Mouse (Mus musculus) 3T3-L1 (cell line): ENCODE results near the gene Ggta1.

ENCODE experiments used
- DNase-seq: peaks from one replicate; pipeline ENCODE4 v3.0.0-alpha.2; 2015; ENCODE audit warnings: low read depth, low spot score

Ggta1 gene

GRCm38 (mm10) chr2:35440480-35440879 is 22.6 kb downstream of the Ggta1 start:
- no peak for DNase-seq

- peak; percentile 80 for DNase-seq
These were observed 25.2 kb downstream of the Ggta1 start for GRCm38 (mm10) chr2:35437796-35438195.

GRCm38 (mm10) chr2:35434576-35435123 is 28.4 kb downstream of the Ggta1 start:
- DNase-seq = no peak

GRCm38 (mm10) chr2:35433428-35433827 is 29.6 kb downstream of the Ggta1 start:
- peak; percentile 58 for DNase-seq

GRCm38 (mm10) chr2:35432472-35432871 is 30.6 kb downstream of the Ggta1 start:
- DNase-seq = no peak

- no peak for DNase-seq
These were observed 31.0 kb downstream of the Ggta1 start for GRCm38 (mm10) chr2:35432011-35432410.

GRCm38 (mm10) chr2:35430806-35431205 is 32.2 kb downstream of the Ggta1 start:
- DNase-seq = no peak

- no peak for DNase-seq
These were observed 34.3 kb downstream of the Ggta1 start for GRCm38 (mm10) chr2:35428615-35429300.

GRCm38 (mm10) chr2:35427559-35427958 is 35.5 kb downstream of the Ggta1 start:
- no peak for DNase-seq

- DNase-seq = no peak
These were observed 39.2 kb downstream of the Ggta1 start for GRCm38 (mm10) chr2:35423711-35424339.

GRCm38 (mm10) chr2:35422384-35422783 is 40.6 kb downstream of the Ggta1 start:
- DNase-seq = no peak

- no peak for DNase-seq
These were observed 42.4 kb downstream of the Ggta1 start for GRCm38 (mm10) chr2:35420681-35421080.

GRCm38 (mm10) chr2:35419671-35420070 is 43.4 kb downstream of the Ggta1 start:
- DNase-seq = no peak

GRCm38 (mm10) chr2:35419243-35419642 is 43.8 kb downstream of the Ggta1 start:
- DNase-seq = no peak

- DNase-seq = no peak
These were observed 45.8 kb downstream of the Ggta1 start for GRCm38 (mm10) chr2:35417231-35417630.

- DNase-seq = no peak
These were observed 46.6 kb downstream of the Ggta1 start for GRCm38 (mm10) chr2:35416473-35416872.

GRCm38 (mm10) chr2:35412810-35413209 is 50.2 kb downstream of the Ggta1 start:
- no peak for DNase-seq

GRCm38 (mm10) chr2:35412246-35412645 is 50.8 kb downstream of the Ggta1 start:
- no peak for DNase-seq

GRCm38 (mm10) chr2:35411640-35412190 is 51.3 kb downstream of the Ggta1 start:
- no peak for DNase-seq

GRCm38 (mm10) chr2:35409466-35409865 is 53.6 kb downstream of the Ggta1 start:
- no peak for DNase-seq

GRCm38 (mm10) chr2:35408409-35409110 is 54.5 kb downstream of the Ggta1 start:
- DNase-seq = no peak

- DNase-seq = peak; percentile 47
These were observed 55.2 kb downstream of the Ggta1 start for GRCm38 (mm10) chr2:35407878-35408277.
